Mouse (Mus musculus): ENCODE measurements around the gene Npw. TPM values are rescaled to one million over a fixed set of nuclear protein-coding genes. Genes with fewer than 3 reads are reported as not detected.
A peak's percentile ranks its signal among the peaks of the same experiment; 100 is the strongest.
"Not testable (repeated sequence)": the region's sequence is repeated elsewhere in the genome, so short reads cannot be mapped to it uniquely, and the experiment has no call there.

The Npw gene
- total and polyA plus RNA-seq, 2 experiments from 2014 or later = not detected

DNA sequence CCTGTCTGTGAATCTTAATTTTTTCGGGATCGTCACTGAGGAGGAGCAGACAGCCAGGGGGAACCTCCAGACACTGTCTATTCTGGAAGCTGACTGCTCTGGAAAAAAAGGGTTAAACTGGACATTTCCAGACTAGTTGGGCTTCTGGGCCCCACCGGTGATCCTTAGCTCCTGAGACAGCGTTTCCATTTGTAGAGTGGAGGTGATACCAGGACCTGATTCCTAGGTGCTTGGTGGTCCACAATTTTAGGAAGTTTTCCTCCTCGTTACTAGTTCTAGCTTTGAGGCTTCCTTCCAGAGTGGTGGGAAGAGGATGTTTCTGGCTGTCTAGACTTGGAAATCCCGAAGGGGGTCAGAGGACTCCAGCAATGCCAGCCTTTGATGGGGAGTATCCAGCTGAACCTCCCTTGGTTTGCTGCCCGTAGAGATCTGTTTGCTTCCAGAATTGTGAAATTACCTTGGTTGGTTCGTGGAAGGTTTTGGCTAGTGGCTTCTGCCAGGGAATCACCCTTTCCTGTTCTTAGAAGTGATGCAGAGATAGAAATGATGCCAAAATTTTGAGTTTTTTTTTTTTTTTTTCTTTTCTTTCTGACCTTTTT lies 12.1 kb upstream of the Npw start:
- Histone ChIP-seq H3K4me3 (ENCODE audit: low read depth, low read length) (peak overlapping the region; percentile 81), H3K9me3 (replicated peaks; ENCODE audit: control insufficient read depth, low read length) (no peaks in the 10 kb centered on the region), H3K9ac (replicated peaks; ENCODE audit: low read depth, low read length) (peak overlapping the region; percentile 88), H3K4me1 (ENCODE audit: control insufficient read depth, insufficient read depth) (peaks cover 29% of the 10 kb centered on the region), H3K27me3 (ENCODE audit: control insufficient read depth, insufficient read depth, low read length) (no peaks in the 10 kb centered on the region), H3K27ac (ENCODE audit: low read depth) (peak overlapping the region; percentile 77), H3K4me2 (ENCODE audit: low read depth, low read length) (peak overlapping the region; percentile 92), H3K36me3 (replicated peaks; ENCODE audit: control insufficient read depth, insufficient read depth, low read length) (no peaks in the 10 kb centered on the region)
- WGBS = 10% methylated on average over 8 of the region's 8 CpGs
- ATAC-seq (ENCODE audit: insufficient read depth, low read depth) = no peak
- TF ChIP-seq EP300 (IDR thresholded peaks at IDR 0.05; ENCODE audit: low read depth) = no peak
- TF ChIP-seq CTCF (IDR thresholded peaks at IDR 0.05; ENCODE audit: low read depth) = no peak
- DNase-seq (ENCODE audit: low spot score) = no peak

DNA sequence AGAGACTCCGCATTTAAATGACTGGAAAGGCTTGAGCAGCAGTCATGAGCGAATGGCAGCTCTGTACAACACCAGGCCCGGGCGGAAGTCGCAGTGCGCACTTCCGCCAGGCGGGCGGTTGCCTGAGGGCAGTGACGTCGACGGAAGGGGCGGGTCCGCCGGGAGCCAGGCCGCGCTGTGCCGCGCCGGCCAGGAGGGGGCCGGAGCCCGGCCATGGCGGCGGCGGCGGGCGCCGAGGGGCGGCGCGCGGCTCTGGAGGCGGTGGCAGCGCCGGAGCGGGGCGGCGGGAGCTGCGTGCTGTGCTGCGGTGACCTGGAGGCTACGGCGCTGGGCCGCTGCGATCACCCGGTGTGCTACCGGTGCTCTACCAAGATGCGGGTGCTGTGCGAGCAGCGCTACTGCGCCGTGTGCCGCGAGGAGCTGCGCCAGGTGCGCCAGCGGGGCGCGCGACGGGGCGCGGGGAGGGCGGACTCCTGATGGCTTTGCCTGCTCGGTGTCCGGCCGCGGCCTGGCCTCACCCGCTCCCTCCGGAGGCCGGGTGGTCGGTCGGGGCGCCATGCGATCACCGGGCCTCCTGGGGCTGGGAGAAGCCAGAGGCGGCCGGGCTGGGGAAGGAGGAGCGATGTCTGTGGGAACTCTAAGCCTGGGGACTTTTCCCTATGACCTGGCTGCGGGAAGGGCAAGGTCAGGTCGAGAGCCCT lies 11.4 kb upstream of the Npw start, which contains the start of gene Zfp598:
TSS of gene Zfp598 (plus strand) at position 143 of the 701 bp plus-strand sequence.
- DNase-seq (ENCODE audit: low spot score) = peak; percentile 92
- WGBS = under 1% methylated on average over 71 of the region's 80 CpGs
- Histone ChIP-seq H3K9ac (replicated peaks; ENCODE audit: low read depth, low read length) (peak within 1 kb of the TSS; percentile 88), H3K36me3 (replicated peaks; ENCODE audit: control insufficient read depth, insufficient read depth, low read length) (no peaks in the 10 kb centered on the region), H3K4me2 (ENCODE audit: low read depth, low read length) (peak within 1 kb of the TSS; percentile 92), H3K9me3 (replicated peaks; ENCODE audit: control insufficient read depth, low read length) (no peaks in the 10 kb centered on the region), H3K4me1 (ENCODE audit: control insufficient read depth, insufficient read depth) (peaks cover 29% of the 10 kb centered on the region), H3K4me3 (ENCODE audit: low read depth, low read length) (peak within 1 kb of the TSS; percentile 81), H3K27me3 (ENCODE audit: control insufficient read depth, insufficient read depth, low read length) (no peaks in the 10 kb centered on the region), H3K27ac (ENCODE audit: low read depth) (peak within 1 kb of the TSS; percentile 77)
- ATAC-seq (ENCODE audit: insufficient read depth, low read depth) = peak; percentile 97
- TF ChIP-seq EP300 (IDR thresholded peaks at IDR 0.05; ENCODE audit: low read depth) (peak; percentile 41; the same call in 1 of the 2 replicates), CTCF (IDR thresholded peaks at IDR 0.05; ENCODE audit: low read depth) (no peak)

DNA sequence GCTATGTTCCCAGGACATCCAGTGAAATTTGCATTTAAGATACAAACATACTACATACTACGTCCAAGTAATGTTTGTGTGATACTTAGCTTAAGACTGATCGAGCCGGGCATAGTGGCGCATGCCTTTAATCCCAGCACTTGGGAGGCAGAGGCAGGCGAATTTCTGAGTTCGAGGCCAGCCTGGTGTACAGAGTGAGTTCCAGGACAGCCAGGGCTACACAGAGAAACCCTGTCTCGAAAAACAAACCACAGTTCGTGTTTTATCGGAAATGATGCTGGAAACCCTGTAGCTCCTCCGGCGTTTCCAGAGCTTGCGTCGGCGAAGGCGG lies 10.9 kb upstream of the Npw start:
- H3K9me3 ChIP-seq (replicated peaks; ENCODE audit: control insufficient read depth, low read length); DNase-seq (ENCODE audit: low spot score); H3K27me3 ChIP-seq (ENCODE audit: control insufficient read depth, insufficient read depth, low read length); H3K36me3 ChIP-seq (replicated peaks; ENCODE audit: control insufficient read depth, insufficient read depth, low read length); ATAC-seq (ENCODE audit: insufficient read depth, low read depth): not testable (repeated sequence)
- peak overlapping the region; percentile 81 for H3K4me3 ChIP-seq (ENCODE audit: low read depth, low read length)
- H3K9ac ChIP-seq (replicated peaks; ENCODE audit: low read depth, low read length) = peak overlapping the region; percentile 88
- H3K4me2 ChIP-seq (ENCODE audit: low read depth, low read length) = peak overlapping the region; percentile 92
- peak overlapping the region; percentile 77 for H3K27ac ChIP-seq (ENCODE audit: low read depth)
- 6% methylated on average over 15 of the region's 15 CpGs for WGBS
- peaks cover 29% of the 10 kb centered on the region for H3K4me1 ChIP-seq (ENCODE audit: control insufficient read depth, insufficient read depth)

DNA sequence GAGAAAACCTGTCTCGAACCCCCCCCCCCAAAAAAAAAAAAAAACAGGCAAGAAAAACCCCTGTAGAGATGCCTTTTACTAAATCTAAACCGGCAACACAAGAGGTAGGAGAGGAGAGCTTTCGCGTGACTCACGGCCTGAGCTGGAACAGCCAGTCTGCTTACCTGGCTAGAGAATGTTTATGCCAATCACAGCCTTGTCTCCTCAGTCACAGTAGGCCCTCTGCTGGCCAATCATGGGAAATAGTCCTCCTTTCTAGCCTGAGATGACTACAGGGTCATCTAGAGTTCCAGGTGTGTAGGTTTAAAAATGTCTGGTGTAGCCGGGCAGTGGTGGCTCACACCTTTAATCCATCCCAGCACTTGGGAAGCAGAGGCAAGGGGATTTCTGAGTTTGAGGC lies 9.2 kb upstream of the Npw start:
- Histone ChIP-seq H3K4me1 (ENCODE audit: control insufficient read depth, insufficient read depth) (peaks cover 27% of the 10 kb centered on the region), H3K9ac (replicated peaks; ENCODE audit: low read depth, low read length) (no peak overlapping the region), H3K4me2 (ENCODE audit: low read depth, low read length) (no peak overlapping the region), H3K36me3 (replicated peaks; ENCODE audit: control insufficient read depth, insufficient read depth, low read length) (no peaks in the 10 kb centered on the region), H3K9me3 (replicated peaks; ENCODE audit: control insufficient read depth, low read length) (no peaks in the 10 kb centered on the region), H3K27ac (ENCODE audit: low read depth) (no peak overlapping the region), H3K4me3 (ENCODE audit: low read depth, low read length) (no peak overlapping the region), H3K27me3 (ENCODE audit: control insufficient read depth, insufficient read depth, low read length) (no peaks in the 10 kb centered on the region)
- DNase-seq (ENCODE audit: low spot score) (peak; percentile 62), ATAC-seq (ENCODE audit: insufficient read depth, low read depth) (no peak)
- WGBS = 19% methylated on average over 6 of the region's 6 CpGs
- TF ChIP-seq EP300 (IDR thresholded peaks at IDR 0.05; ENCODE audit: low read depth) (no peak), CTCF (IDR thresholded peaks at IDR 0.05; ENCODE audit: low read depth) (peak; percentile 75)

DNA sequence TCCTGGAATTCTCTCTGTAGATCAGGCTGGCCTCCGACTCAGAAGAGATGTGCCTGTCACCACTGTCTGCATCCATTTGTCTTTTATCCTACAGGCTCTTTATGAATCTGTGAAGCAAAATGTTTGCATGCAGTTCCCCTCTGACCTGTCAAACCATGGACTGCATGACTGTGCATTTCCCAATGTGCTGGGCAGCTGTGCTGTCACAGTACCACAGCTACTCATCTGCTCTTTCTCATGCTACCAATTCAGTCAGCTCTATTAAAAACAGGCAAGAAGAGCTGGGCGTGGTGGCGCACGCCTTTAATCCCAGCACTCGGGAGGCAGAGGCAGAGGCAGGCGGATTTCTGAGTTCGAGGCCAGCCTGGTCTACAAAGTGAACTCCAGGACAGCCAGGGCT lies 8.8 kb upstream of the Npw start:
- H3K4me1 ChIP-seq (ENCODE audit: control insufficient read depth, insufficient read depth) = peaks cover 23% of the 10 kb centered on the region
- not testable (repeated sequence) for ATAC-seq (ENCODE audit: insufficient read depth, low read depth); H3K36me3 ChIP-seq (replicated peaks; ENCODE audit: control insufficient read depth, insufficient read depth, low read length); H3K4me3 ChIP-seq (ENCODE audit: low read depth, low read length); H3K9me3 ChIP-seq (replicated peaks; ENCODE audit: control insufficient read depth, low read length); DNase-seq (ENCODE audit: low spot score); H3K4me2 ChIP-seq (ENCODE audit: low read depth, low read length); H3K9ac ChIP-seq (replicated peaks; ENCODE audit: low read depth, low read length); H3K27ac ChIP-seq (ENCODE audit: low read depth); H3K27me3 ChIP-seq (ENCODE audit: control insufficient read depth, insufficient read depth, low read length)
- WGBS = 54% methylated on average over 7 of the region's 7 CpGs

DNA sequence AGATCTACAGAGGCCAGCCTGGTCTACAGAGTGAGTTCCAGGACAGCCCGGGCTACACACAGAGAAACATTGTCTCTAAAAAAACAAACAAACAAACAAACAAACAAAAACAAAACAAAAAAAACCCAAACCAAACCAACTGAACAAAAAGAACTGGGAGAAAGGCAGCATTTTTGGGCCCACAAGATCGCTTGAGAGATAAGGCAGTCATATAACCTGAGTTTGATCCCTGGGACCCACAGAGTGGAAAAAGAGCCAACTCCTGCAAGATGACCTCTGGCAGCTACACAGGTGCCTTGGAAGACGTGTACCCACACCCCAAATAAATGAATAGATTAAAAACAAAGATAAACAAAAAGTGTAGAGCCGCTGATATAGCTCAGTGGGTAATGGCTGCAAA lies 3.3 kb downstream of the Npw start:
- no peaks in the 10 kb centered on the region for H3K9me3 ChIP-seq (replicated peaks; ENCODE audit: control insufficient read depth, low read length)
- 72% methylated on average over 4 of the region's 4 CpGs for WGBS
- no peak overlapping the region for H3K9ac ChIP-seq (replicated peaks; ENCODE audit: low read depth, low read length)
- peaks cover 33% of the 10 kb centered on the region for H3K27me3 ChIP-seq (ENCODE audit: control insufficient read depth, insufficient read depth, low read length)
- H3K36me3 ChIP-seq (replicated peaks; ENCODE audit: control insufficient read depth, insufficient read depth, low read length) = no peaks in the 10 kb centered on the region
- no peak overlapping the region for H3K4me2 ChIP-seq (ENCODE audit: low read depth, low read length)
- TF ChIP-seq CTCF (IDR thresholded peaks at IDR 0.05; ENCODE audit: low read depth) = no peak
- no peak for TF ChIP-seq EP300 (IDR thresholded peaks at IDR 0.05; ENCODE audit: low read depth)
- peaks cover 11% of the 10 kb centered on the region; the same call in 1 of the 2 replicates for H3K4me1 ChIP-seq (ENCODE audit: control insufficient read depth, insufficient read depth)
- H3K27ac ChIP-seq (ENCODE audit: low read depth) = no peak overlapping the region
- ATAC-seq (ENCODE audit: insufficient read depth, low read depth) = no peak
- no peak overlapping the region for H3K4me3 ChIP-seq (ENCODE audit: low read depth, low read length)
- no peak for DNase-seq (ENCODE audit: low spot score)
